Mouse (Mus musculus) ovary, adult 2 months (tissue): ENCODE measurements around the gene Igbp1. TPM values are rescaled to one million over a fixed set of nuclear protein-coding genes. Genes with fewer than 3 reads are reported as not detected.

Source experiments
- polyA plus RNA-seq: library from polyadenylated mRNA; depleted of rRNA; stranded (reverse); fragments of >200 nt; gene quantifications from 2 replicates; pipeline ENCODE4 v1.2.3, GENCODE M21; 2012; rRNA removed

Gene Igbp1
- polyA plus RNA-seq = 13.3 and 18.1 TPM in 2 replicates

GRCm38 (mm10) chrX:100494068-100494978, at the start of gene Igbp1:
Gene Igbp1, plus strand, starts transcription at chrX:100494291.

DNA sequence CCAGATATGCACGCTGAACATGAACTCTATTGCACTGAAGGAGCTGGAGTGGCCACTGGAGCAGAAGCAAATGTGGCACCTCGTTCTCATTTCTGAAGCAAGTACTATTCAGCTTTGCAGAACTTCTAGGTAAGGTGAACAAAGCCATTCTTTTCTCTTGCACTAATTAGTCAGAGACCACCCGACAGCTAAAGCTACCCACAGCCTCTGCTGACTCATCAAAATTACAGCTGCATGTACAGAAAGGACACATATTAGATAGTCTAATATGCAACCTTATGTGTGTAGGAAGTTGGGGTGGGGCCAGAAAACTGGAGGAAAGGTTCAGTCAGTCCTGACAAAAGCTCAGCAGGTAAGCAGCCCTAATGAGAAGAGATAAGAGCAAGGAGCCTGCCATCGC, 30.4 kb downstream of the Igbp1 start, which contains the start of gene Dgat2l6:
TSS of gene Dgat2l6 (plus strand) at position 368 of the 400 bp plus-strand sequence.

Other genes starting within 250 kb of the Igbp1 start
- not detected in 2 replicates for gene Otud6a, start 65.3 kb upstream of the Igbp1 start, polyA plus RNA-seq
- gene Awat2, start 51.6 kb upstream of the Igbp1 start, polyA plus RNA-seq = 0.67 and 0.79 TPM in 2 replicates
- gene Dgat2l6, start 30.5 kb downstream of the Igbp1 start, polyA plus RNA-seq = not detected in 2 replicates
- not detected in 2 replicates for gene Awat1, start 78.0 kb downstream of the Igbp1 start, polyA plus RNA-seq
- gene P2ry4, start 100.6 kb downstream of the Igbp1 start, polyA plus RNA-seq = 0.05 and 0.06 TPM in 2 replicates
- gene Arr3, start 111.2 kb downstream of the Igbp1 start, polyA plus RNA-seq = not detected in 2 replicates
- 1.1 and 1.9 TPM in 2 replicates for gene Kif4, start 131.4 kb downstream of the Igbp1 start, polyA plus RNA-seq
- 10.7 and 14.5 TPM in 2 replicates for gene Pdzd11, start 132.3 kb downstream of the Igbp1 start, polyA plus RNA-seq
- 53.7 and 59.2 TPM in 2 replicates for gene Gdpd2, start 235.6 kb downstream of the Igbp1 start, polyA plus RNA-seq